Mouse (Mus musculus) central nervous system, embryonic 18 days (tissue): ENCODE data around the gene Dlg5. TPM values are rescaled to one million over a fixed set of nuclear protein-coding genes. Genes with fewer than 3 reads are reported as not detected.

Source experiments
- polyA plus RNA-seq: library from polyadenylated mRNA; depleted of rRNA; stranded (reverse); fragments of >200 nt; gene quantifications from 2 replicates; pipeline ENCODE4 v1.2.3, GENCODE M21; 2012; rRNA removed

Gene Dlg5
- 61.5 and 63.3 TPM in 2 replicates for polyA plus RNA-seq

DNA sequence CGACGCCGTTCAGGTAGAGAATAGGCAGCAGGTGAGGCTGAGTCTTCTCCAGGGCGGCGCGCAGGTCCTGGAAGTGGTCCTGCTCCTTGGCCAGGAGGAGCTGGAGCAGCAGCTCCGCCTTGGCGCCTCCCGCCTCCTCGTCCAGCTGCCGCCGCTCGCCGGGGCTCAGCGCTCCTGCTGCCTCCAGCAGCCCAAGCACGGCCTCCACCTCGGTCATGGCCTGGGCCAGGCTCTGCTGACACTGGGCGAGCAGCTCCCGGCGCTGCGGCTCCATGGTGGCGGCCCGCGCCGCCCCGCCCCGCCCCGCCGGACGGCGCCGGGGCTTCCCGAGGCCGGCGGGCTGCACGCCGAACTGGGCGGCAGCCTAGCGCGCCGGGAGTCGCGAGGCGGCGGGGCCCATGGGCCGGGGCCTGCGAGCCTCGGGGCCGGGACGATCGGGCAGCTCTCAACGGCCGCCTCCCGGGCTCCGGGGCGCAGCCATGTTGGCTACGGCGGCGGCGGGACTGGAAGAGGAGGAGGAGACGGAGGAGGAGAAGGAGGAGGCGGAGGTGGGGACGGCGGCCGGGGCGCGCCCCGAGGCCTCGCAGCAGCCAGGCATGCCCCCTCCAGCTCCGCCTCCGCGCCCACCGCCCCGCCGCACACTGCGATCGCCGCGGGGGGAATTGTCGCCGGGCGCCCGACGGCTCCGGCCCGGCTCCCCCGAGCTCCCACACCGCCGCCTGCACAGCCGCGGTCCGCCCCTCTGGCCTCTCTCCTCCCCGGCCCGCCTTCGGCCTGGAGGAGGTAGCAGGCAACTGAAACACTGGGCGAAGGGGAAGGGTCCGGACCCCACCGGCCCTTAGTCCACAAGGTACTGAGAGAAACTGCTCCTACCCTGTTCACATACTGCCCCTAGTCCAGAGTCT, at the start of gene Dlg5:
Gene Dlg5 (minus strand): TSS at position 744 of the 905 bp plus-strand sequence.

DNA sequence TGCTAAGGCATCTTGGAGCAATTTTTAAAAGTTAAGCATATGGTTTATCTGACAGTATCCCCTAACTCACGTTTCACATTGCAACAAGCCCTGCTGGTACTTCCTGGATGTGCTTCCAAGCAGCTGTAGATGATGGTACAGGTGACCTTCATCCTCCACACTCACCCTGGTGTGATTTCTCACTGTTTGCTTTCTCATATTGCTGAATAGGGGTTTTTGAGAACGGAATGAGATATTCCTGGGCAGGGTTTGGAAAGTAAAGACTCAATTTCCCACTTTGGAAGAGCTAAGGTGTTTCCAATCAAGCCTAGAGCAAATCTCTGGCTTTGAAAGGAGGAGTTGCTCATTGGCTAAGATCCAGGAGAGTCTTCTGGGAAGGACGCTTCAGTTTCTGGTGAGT, 47.2 kb upstream of the Dlg5 start, which contains the start of gene E330034G19Rik:
Gene E330034G19Rik (plus strand): TSS at position 301 of the 400 bp plus-strand sequence.

Other genes with a start within 250 kb of the Dlg5 start
- gene Kcnma1, start 231.4 kb downstream of the Dlg5 start, polyA plus RNA-seq: 19.7 and 21.9 TPM in 2 replicates
- 0.04 and 0.05 TPM in 2 replicates for gene E330034G19Rik, start 47.3 kb upstream of the Dlg5 start, polyA plus RNA-seq
- gene Polr3a, start 241.1 kb upstream of the Dlg5 start, polyA plus RNA-seq: 14.1 and 15.1 TPM in 2 replicates
- 2,526 and 2,845 TPM in 2 replicates for gene Rps24, start 241.2 kb upstream of the Dlg5 start, polyA plus RNA-seq